Mouse (Mus musculus): ENCODE data around the gene Itsn1.

GRCm38 (mm10) chr16:91769911-91770310 lies 40.8 kb downstream of the Itsn1 start:
- no peak for TF ChIP-seq GATA1 (IDR thresholded peaks at IDR 0.05; ENCODE audit: borderline replicate concordance, low read length)
- TF ChIP-seq FLI1 (IDR thresholded peaks at IDR 0.05; ENCODE audit: low read length), result no peak

Measured in megakaryocyte, embryonic 14.5 days (primary cell).